Mouse (Mus musculus): ENCODE measurements around the gene Olfr319.
"Not testable (repeated sequence)": the region's sequence is repeated elsewhere in the genome, so short reads cannot be mapped to it uniquely, and the experiment has no call there.

Gene Olfr319

DNA sequence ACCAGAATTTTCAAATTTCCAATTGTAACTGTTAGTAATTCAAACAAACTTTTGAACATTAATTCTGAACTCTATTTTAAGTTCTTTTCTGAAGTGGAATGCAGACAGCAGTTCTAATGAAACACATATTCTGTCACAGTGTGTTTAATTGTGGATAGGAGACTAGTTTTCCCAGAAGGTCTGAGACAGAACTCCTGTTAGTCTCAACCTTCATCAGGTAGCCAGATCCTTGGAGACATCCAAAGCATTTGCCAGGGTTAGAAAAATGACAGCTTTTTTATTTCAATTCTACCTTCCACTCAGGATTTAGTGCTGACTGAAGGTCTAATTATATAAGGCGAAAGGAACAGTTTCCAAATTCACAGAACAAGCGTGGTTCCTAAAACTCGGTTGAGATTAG is at the start of gene Olfr319:
Gene Olfr319, plus strand, starts transcription at position 301 of the 400 bp plus-strand sequence.
- no peak for DNase-seq (ENCODE audit: low spot score in 2 of 2)

DNA sequence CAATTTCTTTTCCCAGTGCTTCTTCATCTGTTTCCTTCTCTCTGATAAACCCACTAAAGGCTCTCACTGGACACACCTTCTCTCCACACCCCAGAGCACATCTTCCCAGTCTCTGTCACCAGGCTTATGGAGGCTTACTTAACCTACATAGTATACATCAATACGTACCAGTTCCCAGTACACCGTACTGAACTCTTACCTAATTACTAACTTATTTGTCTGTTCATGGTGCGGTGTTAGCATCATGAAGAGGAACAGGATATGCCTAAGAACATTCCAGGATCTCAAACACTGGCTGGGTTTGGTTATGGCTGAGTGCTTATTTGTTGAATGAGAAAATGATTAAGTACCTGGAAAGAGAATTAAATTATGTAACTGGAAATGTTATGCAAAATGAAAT is 43.8 kb upstream of the Olfr319 start:
- DNase-seq (ENCODE audit: low spot score in 2 of 2), result no peak

DNA sequence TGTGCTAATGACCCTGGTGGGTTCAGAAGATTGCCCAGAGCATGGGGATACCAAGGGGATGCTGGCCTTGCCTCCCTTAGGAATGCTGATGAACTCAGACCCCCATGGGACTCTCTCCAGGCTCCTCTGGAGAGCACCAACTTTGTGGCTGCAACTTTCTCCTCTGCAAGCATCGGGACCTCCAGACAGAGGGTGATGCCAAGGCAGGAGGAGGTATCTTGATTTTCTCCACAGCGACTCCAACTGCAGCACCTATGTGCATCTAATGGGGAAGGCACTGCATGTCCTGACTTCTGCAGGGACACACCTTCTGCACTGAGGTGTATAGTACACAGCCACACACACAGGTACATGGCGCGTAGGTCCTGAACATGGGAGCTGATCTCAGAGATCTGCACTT is 40.4 kb upstream of the Olfr319 start, which contains the start of gene Olfr322:
Gene Olfr322, plus strand, starts transcription at position 187 of the 400 bp plus-strand sequence.
- DNase-seq (ENCODE audit: low spot score in 2 of 2), result no peak

DNA sequence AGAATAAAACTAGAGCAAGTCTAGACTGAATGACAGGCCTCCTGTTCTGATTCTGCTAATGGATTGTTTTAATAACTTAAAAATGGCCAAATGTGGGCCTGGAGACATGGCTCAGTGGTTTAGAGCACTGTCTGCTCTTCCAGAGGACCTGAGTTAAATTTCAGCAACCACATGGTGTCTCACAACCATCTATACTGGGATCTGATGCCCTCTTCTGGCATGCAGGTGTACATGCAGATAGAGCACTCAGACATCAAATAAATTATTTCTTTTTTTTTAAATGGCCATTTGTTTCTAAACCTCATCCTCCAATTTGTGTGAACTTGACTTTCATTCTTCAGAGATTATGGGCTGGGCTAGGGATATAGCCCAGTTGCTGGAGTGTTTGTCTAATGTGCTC is 29.7 kb upstream of the Olfr319 start:
- no peak for DNase-seq (ENCODE audit: low spot score in 2 of 2)

DNA sequence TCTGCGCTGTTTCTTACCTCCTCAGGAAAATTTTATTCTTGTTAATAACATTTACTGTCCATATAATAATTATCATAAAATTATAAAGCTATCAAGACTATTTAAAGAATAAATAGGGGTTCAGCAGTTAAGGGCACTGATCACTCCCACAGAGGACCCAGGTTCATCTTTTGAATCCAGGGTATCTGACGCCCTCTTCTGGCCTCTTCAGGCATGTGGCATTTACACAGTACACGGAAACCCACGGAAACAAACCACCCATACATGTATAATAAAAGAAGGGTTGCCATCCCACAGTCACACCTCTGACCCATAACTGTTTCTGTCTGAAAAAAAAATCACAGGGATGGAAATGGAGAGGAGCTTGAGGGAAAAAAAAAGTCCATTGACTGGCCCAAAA is 27.1 kb upstream of the Olfr319 start:
- no peak for DNase-seq (ENCODE audit: low spot score in 2 of 2)

DNA sequence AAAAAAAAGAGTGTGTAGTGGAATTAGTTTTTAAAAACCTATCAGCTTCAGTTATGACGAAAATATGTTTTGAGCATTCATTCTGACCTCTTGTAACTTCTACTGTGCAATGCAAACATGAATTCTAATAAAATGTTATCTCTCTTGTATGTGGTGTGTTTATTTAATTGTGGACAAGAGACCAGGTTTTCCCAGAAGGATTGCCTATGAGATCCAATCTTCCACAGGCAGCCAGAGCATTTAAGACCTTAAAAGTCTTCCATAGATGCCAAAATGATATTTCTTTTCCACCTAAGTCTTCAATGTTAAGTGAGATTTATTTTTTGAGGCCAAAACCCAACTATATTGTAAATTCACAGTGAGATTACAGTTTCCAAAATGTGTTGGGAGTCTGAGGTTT is 18.2 kb upstream of the Olfr319 start, which contains the start of gene Olfr320:
Gene Olfr320, plus strand, starts transcription at position 301 of the 400 bp plus-strand sequence.
- no peak for DNase-seq (ENCODE audit: low spot score in 2 of 2)

DNA sequence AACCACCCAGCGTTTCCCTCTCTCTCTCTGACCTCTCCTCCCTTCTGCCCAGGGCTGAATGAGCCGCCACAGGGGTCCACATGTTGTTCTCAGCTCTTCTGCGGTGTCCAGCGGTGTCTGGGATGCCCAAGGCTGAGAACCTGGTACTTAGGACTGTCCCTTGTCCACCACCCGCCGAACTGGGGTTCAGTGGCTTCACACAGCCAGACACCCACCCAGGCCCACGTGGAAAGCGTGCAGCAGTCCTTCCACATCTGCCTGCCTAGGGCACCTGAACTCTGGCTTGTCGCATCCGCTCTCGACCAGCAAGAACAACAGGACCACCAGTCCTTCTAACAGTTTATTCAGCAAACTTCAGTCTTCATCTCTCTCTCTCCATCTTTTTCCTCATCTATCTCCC is 10.1 kb downstream of the Olfr319 start:
- no peak for DNase-seq (ENCODE audit: low spot score in 2 of 2)

DNA sequence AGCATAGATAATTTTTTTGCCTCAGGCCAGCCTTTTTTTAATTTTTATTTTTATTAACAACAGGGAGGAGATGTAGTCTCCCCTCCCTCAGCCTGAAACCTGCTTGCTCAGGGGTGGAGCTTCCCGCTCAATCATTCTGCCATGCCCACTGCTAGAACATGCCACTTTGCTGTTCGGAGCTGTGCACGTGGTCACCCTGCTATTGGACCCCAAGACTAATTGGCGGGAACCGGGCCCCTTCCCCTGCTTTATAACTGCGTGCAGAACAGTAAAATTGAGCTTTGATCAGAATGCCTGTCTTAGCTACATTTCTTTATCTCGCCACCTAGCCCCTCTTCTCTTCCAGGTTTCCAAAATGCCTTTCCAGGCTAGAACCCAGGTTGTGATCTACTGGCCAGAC is 18.8 kb downstream of the Olfr319 start:
- not testable (repeated sequence) for DNase-seq (ENCODE audit: low spot score in 2 of 2)

DNA sequence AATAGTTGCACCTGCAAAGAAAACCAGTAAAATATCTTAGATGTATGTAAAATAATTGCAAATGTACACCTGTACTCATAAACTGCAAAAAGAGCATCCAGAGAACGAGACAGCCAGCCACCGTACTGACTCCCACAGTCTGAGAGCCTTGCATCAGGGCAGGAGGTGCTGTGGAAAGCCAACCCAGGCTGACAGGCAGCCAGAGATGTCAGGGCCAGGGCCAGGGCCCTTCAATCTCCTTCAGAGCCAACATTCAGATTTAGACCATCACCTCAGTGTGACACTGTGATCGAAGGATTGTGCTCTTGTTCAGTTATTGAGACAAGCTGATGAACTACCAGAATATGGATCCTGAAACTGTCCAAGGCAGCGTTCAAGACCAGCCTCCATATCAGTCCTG is 20.7 kb downstream of the Olfr319 start:
- no peak for DNase-seq (ENCODE audit: low spot score in 2 of 2)

DNA sequence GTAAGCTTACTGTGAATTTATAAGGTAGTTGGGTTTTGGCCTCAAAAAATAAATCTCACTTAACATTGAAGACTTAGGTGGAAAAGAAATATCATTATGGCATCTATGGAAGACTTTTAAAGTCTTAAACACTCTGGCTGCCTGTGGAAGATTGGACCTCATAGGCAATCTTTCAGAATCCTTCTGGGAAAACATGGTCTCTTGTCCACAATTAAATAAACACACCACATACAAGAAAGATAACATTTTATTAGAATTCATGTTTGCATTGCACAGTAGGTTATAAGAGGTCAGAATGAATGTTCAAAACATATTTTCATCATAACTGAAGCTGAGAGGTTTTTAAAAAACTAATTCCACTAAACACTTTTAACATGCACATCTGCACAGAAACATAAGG is 25.0 kb downstream of the Olfr319 start, which contains the start of gene Olfr318:
Gene Olfr318, minus strand, starts transcription at position 101 of the 400 bp plus-strand sequence.
- DNase-seq (ENCODE audit: low spot score in 2 of 2), result no peak

DNA sequence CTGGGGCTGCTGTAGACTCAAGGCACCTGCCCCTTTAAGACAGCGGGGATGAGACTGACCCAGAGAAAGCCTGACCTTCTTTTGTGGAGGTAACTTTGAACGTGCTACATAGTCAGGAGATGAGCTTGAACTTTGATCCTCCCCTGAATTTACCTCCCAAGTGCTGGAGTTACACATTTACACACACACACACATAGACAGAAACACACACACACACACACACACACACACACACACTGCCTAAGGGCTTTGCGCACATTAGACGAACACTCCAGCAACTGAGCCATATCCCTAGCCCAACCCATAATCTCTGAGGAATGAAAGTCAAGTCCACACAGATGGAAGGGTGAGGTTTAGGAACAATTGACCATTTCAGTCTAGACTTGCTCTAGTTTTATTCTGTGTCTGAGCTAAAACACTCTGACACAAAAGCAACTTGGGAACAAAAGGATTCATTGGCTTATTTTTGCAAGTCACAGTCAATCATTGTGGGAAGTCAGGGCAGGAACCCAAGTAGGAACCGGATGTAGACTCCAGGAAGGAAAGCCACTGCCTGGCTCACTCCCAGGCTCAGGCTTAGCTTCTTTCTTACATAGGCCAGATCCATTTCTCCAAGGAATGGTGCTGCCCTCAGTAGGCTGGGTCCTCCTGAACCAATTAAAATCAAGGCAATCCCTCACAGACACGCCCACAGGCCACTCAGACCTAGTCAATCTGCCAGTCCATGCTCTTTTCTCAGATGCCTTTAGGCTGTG is 29.1 kb downstream of the Olfr319 start:
- DNase-seq (ENCODE audit: low spot score in 2 of 2), result not testable (repeated sequence)

DNA sequence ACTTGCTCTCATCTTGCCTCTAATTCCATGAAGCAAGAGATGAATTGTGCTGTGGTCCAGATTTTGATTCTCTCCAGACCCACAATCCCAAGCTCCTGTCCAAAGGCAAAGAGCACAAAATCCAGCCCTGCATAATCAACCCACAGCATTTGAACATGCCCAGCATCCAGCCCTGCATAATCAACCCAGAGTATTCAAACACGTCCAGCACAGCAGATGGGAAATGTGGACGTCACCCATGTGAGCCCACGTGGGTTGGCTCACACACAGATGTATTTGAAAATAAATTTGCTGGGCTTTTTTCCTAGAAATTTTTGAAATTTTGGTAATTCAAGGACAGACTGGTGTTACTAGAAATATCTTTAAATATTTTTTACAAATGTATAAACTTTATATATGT is 34.4 kb downstream of the Olfr319 start:
- no peak for DNase-seq (ENCODE audit: low spot score in 2 of 2)

DNA sequence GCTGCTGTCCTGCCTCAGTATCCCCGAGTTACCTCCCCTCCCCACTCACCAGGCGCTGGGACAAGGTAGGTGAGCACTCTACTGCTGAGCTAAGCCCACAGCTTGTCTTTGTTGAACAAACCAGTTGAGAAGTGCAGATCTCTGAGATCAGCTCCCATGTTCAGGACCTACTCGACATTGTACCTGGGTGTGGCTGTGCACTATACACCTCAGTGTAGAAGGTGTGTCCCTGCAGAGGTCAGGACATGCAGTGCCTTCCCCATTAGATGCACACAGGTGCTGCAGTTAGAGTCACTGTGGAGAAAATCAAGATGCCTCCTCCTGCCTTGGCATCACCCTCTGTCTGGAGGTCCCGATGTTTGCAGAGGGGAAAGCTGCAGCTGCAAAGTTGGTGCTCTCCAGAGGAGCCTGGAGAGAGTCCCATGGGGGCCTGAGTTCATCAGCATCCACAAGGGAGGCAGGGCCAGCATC is 39.9 kb downstream of the Olfr319 start, which contains the start of gene Olfr317:
Gene Olfr317, minus strand, starts transcription at position 421 of the 471 bp plus-strand sequence.
- no peak for DNase-seq (ENCODE audit: low spot score in 2 of 2)

DNA sequence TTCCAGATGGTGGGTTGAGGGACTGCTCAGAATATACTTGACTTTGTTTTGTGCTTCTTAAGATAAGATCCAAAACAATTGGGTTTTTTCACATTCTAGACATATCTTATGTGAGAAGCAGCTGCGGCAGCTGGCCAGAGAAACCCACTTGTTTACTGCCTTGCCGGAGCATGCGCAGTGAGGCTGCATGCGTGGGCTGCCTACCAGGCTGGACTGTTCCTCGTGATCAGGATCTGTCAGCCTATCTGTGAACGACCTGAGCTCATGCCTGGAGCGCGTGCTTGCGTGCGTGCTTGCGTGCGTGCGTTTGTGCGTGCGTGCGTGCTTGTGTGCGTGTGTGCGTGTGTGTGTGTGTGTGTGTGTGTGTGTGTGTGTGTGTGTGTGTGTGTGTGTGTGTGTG is 52.1 kb downstream of the Olfr319 start:
- DNase-seq (ENCODE audit: low spot score in 2 of 2), result not testable (repeated sequence)

DNA sequence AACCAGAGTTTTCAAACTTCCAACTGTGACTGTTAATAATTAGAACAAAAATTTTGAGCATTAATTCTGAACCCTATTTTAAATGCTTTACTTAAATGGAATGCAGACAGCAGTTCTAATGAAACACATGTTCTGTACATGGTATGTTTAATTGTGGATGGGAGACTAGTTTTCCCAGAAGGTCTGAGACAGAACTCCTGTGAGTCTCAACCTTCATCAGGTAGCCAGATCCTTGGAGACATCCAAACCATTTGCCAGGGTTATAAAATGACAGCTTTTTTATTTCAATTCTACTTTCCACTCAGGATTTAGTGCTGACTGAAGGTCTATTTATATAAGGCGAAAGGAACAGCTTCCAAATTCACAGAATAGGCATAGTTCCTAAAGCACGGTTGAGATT is 53.5 kb downstream of the Olfr319 start, which contains the start of gene Olfr316:
Gene Olfr316, plus strand, starts transcription at position 301 of the 400 bp plus-strand sequence.
- no peak for DNase-seq (ENCODE audit: low spot score in 2 of 2)
